Mouse (Mus musculus) right cerebral cortex, postnatal 10 days (tissue): Measurements from ENCODE around the gene Gm28729.

Source experiments
- DNase-seq, 2 experiments: peaks; one replicate each; pipeline ENCODE4 v3.0.0; 2021; ENCODE audit warnings: low spot score in 2 of 2

Gene Gm28729

DNA sequence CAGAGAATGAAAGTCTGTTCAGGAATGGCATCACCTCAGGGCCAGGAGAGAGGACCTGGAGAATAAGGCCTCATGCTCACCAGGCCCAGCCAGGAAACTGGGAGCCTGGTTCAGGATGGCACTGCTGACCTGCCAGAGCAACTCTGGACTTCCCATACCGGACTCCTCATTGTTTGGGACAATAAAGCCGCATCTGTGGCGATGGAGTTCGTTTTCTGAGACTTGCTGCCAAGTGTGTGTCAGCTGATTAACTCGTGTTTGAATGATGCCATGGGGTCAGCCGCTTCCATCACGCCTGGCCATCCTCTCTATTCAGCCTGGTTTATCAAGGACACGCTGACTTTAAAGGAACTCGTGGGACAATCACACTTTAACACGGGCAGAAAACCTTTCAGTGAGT is 61.4 kb downstream of the Gm28729 start:
- no peak for DNase-seq

DNA sequence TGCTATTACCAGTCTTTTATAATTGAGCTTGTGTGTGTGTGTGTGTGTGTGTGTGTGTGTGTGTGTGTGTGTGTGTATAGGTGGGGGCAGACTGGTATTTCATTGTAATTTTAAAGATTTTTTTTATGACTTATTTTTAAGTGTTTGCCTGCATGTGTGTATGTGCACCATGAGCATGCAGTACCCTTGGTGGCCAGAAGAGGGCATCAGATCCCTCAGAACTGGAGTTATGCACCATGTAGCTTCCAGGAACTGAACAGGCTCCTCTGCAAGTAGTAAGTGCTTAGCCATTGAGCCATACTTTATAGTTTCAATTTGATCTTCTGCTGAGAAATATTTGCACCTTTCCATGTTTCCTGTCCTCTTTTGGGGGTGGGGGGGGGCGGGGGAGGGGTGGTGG is 63.5 kb downstream of the Gm28729 start:
- no peak for DNase-seq

DNA sequence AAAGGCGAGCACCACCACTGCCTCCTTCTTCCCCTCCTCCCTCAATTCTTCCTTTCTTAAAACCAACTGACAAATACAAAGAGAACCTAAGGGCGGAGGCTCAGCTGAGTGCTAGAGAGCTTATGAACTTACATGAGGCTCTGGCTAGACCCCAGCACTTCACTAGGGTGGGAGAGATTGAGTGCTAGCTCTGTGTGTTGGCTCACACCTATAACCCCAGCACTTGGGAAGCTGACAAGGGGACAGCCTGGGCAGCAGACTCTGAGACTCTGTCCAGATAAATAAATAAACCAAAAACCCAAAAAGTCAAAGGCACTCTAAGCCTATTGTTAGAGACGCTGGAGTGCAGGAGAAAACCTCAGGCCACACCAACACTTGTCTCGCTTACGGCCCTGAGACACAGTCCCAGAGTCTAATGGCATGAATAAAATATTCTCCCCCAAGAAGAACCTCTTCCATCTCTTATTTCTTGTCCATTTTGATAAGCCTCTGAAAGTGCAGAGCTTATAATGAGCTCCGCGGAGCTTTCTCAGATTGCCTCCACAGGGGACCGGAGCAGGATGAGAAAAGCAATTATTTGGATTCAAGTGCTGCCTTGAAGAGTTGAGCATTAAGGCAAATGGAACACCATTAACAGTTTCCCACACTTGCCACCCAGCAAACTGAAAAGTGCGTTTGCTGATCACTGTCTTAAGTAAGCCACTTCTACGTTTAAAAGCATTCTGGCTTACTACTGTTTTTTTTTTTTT is 64.8 kb downstream of the Gm28729 start:
- DNase-seq, result no peak

DNA sequence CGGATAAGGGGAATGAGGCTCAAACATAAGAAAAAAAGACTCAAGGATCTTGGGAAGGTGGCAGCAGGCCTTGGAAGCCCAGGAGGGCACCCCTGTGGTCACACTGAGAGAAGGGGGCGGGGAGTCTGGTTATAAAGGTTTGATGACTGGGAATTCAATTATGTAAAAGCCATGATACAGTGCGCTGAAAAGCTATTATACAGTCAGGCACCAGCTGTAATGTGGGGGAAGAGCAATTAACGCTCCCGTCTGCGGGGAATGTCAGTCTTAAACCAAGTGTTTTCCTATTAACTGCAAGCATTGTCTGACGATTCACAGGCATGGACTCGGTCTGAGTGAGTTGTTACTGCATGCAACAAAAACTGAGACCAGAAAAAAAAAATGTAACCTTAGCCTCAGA is 69.4 kb downstream of the Gm28729 start:
- DNase-seq, result no peak

DNA sequence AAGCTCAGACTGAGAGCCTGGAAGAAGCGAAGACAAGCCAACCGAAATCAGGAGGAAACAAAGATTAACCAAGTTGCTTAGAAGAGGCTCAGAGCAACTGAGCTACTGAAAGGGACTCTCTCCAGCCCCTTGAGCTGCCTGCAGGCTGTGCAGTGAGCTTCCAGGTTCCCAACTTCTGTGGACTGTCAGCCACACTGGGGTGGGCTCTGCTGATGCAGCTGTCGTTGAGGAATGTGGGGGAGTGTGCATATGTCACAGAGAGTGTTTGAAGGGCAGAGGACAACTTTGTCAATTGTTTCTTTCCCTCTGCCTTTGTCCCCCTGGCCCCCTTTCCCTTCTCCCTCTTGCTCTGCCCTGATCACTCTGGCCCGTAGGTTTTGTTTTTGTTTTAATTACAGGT is 72.1 kb downstream of the Gm28729 start:
- no peak for DNase-seq

DNA sequence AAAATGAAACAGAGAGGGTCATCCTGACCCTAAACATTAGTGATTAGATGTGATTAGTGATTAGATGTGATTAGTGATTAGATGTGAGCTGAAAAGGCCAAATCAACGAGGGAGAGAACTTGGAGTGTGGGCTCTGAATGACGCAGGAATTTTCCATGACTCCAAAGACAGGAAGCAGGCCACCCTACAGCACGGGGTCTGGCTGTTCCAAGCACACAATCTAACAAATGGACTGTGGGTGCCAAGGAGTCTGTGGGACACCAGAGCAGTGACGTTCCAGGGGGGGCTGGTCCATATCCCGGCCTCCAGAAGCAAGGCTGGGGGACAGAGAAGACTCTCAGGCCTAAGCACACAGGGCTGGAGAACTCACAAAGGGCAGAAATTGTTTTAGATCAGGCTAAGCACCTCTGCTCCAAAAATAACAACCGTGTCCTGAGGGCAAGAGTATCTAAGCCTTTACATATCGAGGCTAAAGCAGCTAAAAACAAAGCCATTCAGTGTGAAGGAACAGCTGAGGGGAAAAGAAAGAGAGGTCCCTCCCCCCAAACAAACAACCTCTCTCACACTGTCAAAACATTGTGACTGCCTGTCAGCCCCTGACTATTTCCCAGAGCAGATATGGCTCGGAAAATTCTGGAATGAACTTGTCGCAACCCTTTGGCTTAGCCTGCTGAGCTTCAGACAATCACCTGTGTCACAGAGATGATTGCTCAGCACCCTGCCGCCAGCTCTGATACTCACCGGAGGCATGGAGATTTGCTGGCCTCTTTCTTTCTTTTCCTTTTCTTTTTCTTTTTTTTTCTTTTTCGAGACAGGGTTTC is 74.0 kb downstream of the Gm28729 start:
- DNase-seq, result no peak

DNA sequence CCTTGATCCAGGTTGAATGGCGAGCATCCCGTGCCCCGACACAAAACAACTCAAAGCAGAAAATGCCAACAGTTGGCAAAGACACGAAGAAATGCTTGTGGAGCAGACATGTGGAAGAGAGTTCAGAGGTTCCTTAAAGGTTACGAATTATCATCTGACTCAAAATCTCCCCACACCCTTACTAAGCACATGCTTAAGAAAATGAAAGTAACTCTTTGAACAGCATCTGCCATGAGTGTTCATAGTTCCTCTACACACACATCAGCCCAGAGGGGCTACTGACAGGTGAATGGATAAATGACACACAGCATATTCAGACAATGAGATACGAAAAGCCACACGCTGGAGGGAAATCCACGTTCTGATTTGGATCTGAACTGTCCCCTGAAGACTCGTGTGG is 75.5 kb downstream of the Gm28729 start:
- no peak for DNase-seq

DNA sequence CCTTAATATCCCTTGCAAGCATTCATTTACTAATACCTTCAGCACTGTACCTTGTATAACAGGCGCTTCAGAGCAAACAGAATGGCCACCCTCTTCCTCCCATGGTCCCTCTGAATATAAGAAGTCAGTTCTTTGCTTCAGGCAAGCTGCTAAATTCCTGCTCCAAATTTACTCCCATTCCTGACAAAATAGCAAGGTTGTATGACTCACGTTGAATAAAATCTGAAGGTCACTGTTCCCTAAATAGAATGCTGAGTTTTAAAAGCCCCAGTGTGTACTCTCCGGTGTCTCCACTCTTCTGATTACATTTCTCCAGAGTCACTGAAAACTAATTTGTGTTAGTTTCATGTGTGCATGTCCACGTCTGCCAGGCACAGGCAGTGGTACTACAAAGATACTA is 79.7 kb downstream of the Gm28729 start:
- no peak for DNase-seq

DNA sequence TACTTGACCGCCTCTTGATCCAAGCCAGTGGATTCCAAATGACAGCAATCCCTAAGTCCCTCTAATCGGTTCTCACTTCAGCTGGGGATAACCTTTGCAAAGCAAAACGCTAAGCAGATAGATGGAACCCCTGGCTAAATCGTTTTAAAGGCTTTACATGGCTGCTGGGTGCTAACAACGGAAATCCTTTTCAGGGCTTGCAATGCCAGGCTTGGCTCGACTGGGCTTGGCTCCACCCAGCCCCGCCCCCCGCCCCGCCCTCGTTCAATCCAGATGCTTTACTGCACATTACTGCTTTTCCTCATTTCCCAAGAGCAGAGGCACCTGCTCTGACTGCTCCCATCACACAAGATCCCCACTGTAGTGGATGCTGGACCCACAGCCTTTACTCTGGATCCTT is 83.0 kb downstream of the Gm28729 start:
- no peak for DNase-seq

DNA sequence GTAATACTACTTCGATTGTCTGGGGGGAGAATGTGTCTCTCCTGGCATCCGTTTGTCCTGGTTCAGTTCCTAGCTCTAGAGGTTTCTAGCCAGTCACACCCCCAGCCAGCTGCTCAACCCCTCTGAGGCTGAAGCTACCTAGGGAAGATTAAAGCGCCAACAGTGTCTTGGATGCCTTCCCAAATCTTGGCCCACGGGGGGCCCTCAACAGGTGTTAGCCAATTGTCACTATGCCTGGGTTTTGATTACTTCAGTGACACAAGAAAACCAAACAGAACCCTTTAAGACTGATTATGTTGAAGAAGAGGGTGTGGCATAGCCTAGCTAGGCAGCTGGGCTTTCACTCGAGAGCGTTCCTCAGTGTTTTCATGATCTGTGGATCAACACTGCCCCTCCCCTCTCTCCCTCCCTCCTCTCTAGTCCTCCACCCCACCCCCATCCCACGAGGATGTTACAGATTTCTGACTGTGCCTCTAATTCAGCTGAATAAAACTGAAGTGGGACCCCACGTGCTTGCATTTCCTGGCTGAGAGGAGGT is 86.7 kb downstream of the Gm28729 start:
- DNase-seq, result no peak

DNA sequence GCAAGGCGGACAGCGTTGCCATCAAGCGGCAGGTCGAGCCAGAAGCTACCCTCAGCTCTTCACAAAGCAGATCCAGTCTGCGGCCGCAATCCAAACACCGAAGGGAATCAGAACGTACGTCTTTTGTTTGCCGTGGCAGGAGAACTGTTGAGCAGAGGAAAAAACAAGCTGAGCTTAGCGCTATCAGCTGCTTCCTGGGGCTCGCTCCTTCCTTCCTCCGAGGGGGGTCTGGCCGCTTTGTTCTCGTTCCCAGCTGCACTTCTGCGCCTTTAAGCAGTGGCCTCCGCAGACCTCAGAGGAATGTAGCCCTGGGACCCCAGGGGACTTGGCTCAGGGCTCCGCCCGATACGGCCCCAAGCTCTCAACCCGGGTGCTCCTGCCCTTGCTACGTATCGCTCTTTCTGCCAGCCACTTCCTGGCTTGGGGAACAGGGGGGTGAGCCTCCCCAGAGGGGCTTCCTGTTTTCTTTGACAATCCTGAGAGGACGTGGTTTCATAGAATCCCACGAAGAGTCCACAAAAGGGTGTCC is 87.2 kb downstream of the Gm28729 start:
- peak; percentile 64 to 66 for DNase-seq

DNA sequence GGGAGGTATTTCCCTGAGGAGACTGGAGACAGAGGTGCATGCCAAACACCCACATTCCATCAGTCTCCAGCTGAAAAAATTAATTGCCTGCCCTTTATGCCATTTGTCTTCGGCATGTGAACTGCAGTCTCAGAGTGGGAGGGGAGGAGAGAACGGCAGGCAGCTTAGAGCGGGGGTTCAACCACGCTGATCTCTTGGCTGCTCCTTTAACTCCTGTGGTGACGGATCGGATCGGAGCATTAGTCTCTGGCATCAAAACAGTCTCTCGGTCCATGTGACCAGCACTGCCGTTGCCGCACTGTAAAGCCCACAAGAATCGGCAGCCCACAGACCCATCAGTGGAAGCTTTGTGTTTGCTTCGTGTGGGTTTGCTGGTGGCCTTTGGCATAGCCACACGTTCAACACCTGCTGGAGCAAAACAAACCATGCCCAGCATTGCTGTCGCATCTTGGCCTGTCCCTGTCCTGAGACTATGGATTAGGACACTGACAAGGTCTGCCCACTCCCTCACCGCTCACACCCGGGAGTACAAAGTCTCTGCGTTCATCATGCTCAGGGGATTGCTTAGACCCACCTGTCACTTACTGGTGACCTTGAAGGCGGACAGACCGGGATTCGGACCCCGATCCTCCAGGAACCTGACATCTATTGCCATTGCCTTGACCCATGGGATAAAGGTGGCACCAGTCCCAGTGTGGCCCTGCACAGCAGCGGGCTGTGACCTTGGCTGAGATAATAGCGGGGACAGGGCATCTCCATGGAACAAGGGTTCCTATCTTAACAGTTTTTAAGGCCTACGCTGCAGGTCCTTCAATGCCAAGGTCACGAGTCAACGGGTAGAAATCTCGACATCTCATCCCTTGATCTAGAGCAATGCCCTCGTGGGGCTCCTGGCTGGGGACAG is 87.9 kb downstream of the Gm28729 start:
- DNase-seq, result peak; percentile 30 to 35
